22 mouse cellular contexts compared by ENCODE assay signal in genomic region chr1:182941921-182942320, GRCm38 (mm10). TPM values are rescaled to one million over a fixed set of nuclear protein-coding genes. Genes with fewer than 3 reads are reported as not detected.
DNase-seq lines count a peak whose midpoint lies in the region; ATAC-seq and TF ChIP-seq lines count a peak whose summit lies in the region.
"Had no signal": no experiment of that assay in that cellular context is flagged by ENCODE, and none has a peak within 500 bp of the region (broad histone marks: within the 10 kb centered on the region; RNA-seq: fewer than 3 reads in every experiment).

No protein-coding gene starts in this region.

- DNase-seq in hindbrain, embryonic 14.5 days (ENCODE audit: low spot score): no peak
- peak; percentile 52 for DNase-seq in brain, embryonic 14.5 days (ENCODE audit: low read depth)
- DNase-seq in adrenal gland, postnatal 10 days: no peak
- DNase-seq: adrenal gland, adult 2 months; adrenal gland, postnatal 25 days; cerebellum, adult 18-20 months; cerebellum, adult 9-10 months; cerebellum, postnatal 14 days; gastrocnemius, postnatal 25 days had no signal

- H3K36me3 ChIP-seq in hindbrain, embryonic 15.5 days: no peaks in the 10 kb centered on the region
- H3K36me3 ChIP-seq in hindbrain, embryonic 14.5 days (replicated peaks; ENCODE audit: control insufficient read depth, insufficient read depth): no peaks in the 10 kb centered on the region
- no peaks in the 10 kb centered on the region for H3K36me3 ChIP-seq in midbrain, embryonic 15.5 days (replicated peaks)
- H3K36me3 ChIP-seq in midbrain, embryonic 16.5 days (ENCODE audit: control insufficient read depth, insufficient read depth, low read length): no peaks in the 10 kb centered on the region
- H3K36me3 ChIP-seq: forebrain, embryonic 10.5 days; hindbrain, embryonic 12.5 days had no signal

- TF ChIP-seq CTCF in brain, embryonic 14.5 days (IDR thresholded peaks at IDR 0.05; ENCODE audit: borderline replicate concordance, extremely low read depth, insufficient read depth, insufficient read length): no peak

- peaks cover 6% of the 10 kb centered on the region; the same call in 1 of the 2 replicates for H3K4me1 ChIP-seq in hindbrain, embryonic 15.5 days (replicated peaks)
- H3K4me1 ChIP-seq in hindbrain, embryonic 14.5 days (replicated peaks; ENCODE audit: control insufficient read depth, insufficient read depth, low read length): peaks cover 5% of the 10 kb centered on the region; the same call in 1 of the 2 replicates
- peaks cover 6% of the 10 kb centered on the region; the same call in 1 of the 2 replicates for H3K4me1 ChIP-seq in midbrain, embryonic 15.5 days
- peaks cover 3% of the 10 kb centered on the region for H3K4me1 ChIP-seq in midbrain, embryonic 16.5 days (ENCODE audit: control insufficient read depth, insufficient read depth, low read length)

- TF ChIP-seq POLR2A in brain, embryonic 14.5 days (IDR thresholded peaks at IDR 0.05; ENCODE audit: borderline replicate concordance, extremely low read depth, insufficient read depth, insufficient read length, poor library complexity, severe bottlenecking): no peak

- H3K4me3 ChIP-seq in hindbrain, embryonic 15.5 days: no peak overlapping the region
- H3K4me3 ChIP-seq in hindbrain, embryonic 14.5 days (replicated peaks; ENCODE audit: low read length): no peak overlapping the region
- no peak overlapping the region for H3K4me3 ChIP-seq in midbrain, embryonic 15.5 days
- H3K4me3 ChIP-seq in midbrain, embryonic 16.5 days (ENCODE audit: low read depth, low read length): no peak overlapping the region
- H3K4me3 ChIP-seq: forebrain, embryonic 10.5 days; hindbrain, embryonic 12.5 days had no signal

- 53% methylated on average over 2 of the region's 2 CpGs for WGBS in hindbrain, embryonic 15.5 days
- WGBS in hindbrain, embryonic 14.5 days: 56% methylated on average over 2 of the region's 2 CpGs
- WGBS in midbrain, embryonic 15.5 days: 62% methylated on average over 2 of the region's 2 CpGs
- WGBS in midbrain, embryonic 16.5 days: 74% methylated on average over 2 of the region's 2 CpGs

- no peaks in the 10 kb centered on the region for H3K27me3 ChIP-seq in hindbrain, embryonic 15.5 days
- H3K27me3 ChIP-seq in hindbrain, embryonic 14.5 days (ENCODE audit: control insufficient read depth, insufficient read depth, low read length): no peaks in the 10 kb centered on the region
- no peaks in the 10 kb centered on the region for H3K27me3 ChIP-seq in midbrain, embryonic 15.5 days (replicated peaks)
- no peaks in the 10 kb centered on the region for H3K27me3 ChIP-seq in midbrain, embryonic 16.5 days (ENCODE audit: control insufficient read depth, insufficient read depth, low read depth, low read length)
- H3K27me3 ChIP-seq: hindbrain, embryonic 12.5 days had no signal

- H3K9me3 ChIP-seq in hindbrain, embryonic 15.5 days: no peaks in the 10 kb centered on the region
- H3K9me3 ChIP-seq in hindbrain, embryonic 14.5 days (ENCODE audit: control insufficient read depth, low read length): no peaks in the 10 kb centered on the region
- H3K9me3 ChIP-seq in midbrain, embryonic 15.5 days: no peaks in the 10 kb centered on the region
- no peaks in the 10 kb centered on the region for H3K9me3 ChIP-seq in midbrain, embryonic 16.5 days (replicated peaks; ENCODE audit: control insufficient read depth, low read length, poor library complexity, severe bottlenecking)
- H3K9me3 ChIP-seq: forebrain, embryonic 10.5 days; hindbrain, embryonic 12.5 days had no signal

- H3K27ac ChIP-seq in hindbrain, embryonic 15.5 days (replicated peaks): no peak overlapping the region
- H3K27ac ChIP-seq in hindbrain, embryonic 14.5 days: no peak overlapping the region
- no peak overlapping the region for H3K27ac ChIP-seq in midbrain, embryonic 15.5 days
- no peak overlapping the region for H3K27ac ChIP-seq in midbrain, embryonic 16.5 days (ENCODE audit: low read length)
- H3K27ac ChIP-seq: forebrain, embryonic 10.5 days; hindbrain, embryonic 12.5 days; hindbrain, postnatal 0 days had no signal

- H3K4me2 ChIP-seq in hindbrain, embryonic 15.5 days: no peak overlapping the region
- no peak overlapping the region for H3K4me2 ChIP-seq in hindbrain, embryonic 14.5 days (replicated peaks)
- no peak overlapping the region for H3K4me2 ChIP-seq in midbrain, embryonic 15.5 days
- no peak overlapping the region for H3K4me2 ChIP-seq in midbrain, embryonic 16.5 days (ENCODE audit: low read length)
- H3K4me2 ChIP-seq: heart, embryonic 11.5 days; hindbrain, embryonic 12.5 days had no signal

- 0 out of 2 replicates have a peak, but pooled peaks have one; percentile 23 for ATAC-seq in hindbrain, embryonic 15.5 days (ENCODE audit: low FRiP score, low read depth)
- no peak for ATAC-seq in hindbrain, embryonic 14.5 days (ENCODE audit: low FRiP score)
- peak; percentile 48; the same call in 1 of the 2 replicates for ATAC-seq in midbrain, embryonic 15.5 days (replicated peaks)
- no peak for ATAC-seq in midbrain, embryonic 16.5 days
- ATAC-seq: CD4-positive, CD25-positive, alpha-beta regulatory T cell, adult 4 months; forebrain, embryonic 14.5 days; hindbrain, postnatal 0 days; inflammation-experienced regulatory T-cells, adult 6 months had no signal

- no peak overlapping the region for H3K9ac ChIP-seq in hindbrain, embryonic 15.5 days
- H3K9ac ChIP-seq in hindbrain, embryonic 14.5 days: no peak overlapping the region
- H3K9ac ChIP-seq in midbrain, embryonic 15.5 days: no peak overlapping the region
- no peak overlapping the region for H3K9ac ChIP-seq in midbrain, embryonic 16.5 days (ENCODE audit: low read depth, low read length)
- H3K9ac ChIP-seq: hindbrain, embryonic 12.5 days had no signal

RNA-seq across cellular contexts. Expression of gene Tlr5, which starts 12.7 kb away (rescaled TPM):
- 0.22 and 0.31 TPM in 2 replicates for polyA plus RNA-seq in hindbrain, embryonic 15.5 days (2015; fragmentation: Nextera tagmentation; extraction: Ambion mirVana)
- 0.21 and 0.33 TPM in 2 replicates for polyA plus RNA-seq in hindbrain, embryonic 14.5 days (2014; fragmentation: Nextera tagmentation; extraction: Ambion mirVana)
- 0.17 and 0.45 TPM in 2 replicates for polyA plus RNA-seq in midbrain, embryonic 15.5 days (2015; fragmentation: Nextera tagmentation; extraction: Ambion mirVana)
- 0.06 and 0.20 TPM in 2 replicates for polyA plus RNA-seq in midbrain, embryonic 16.5 days (2015; fragmentation: Nextera tagmentation; extraction: Ambion mirVana)
- polyA plus RNA-seq in brain, embryonic 14.5 days (2012; rRNA removed): 0.61 and 0.64 TPM in 2 replicates
- total RNA-seq in adrenal gland, postnatal 10 days (2021): 1 to 10 TPM; 1.6 to 2.4 TPM
- total RNA-seq: hematopoietic stem cell, adult 5-6 weeks; MEL had no signal
- polyA plus RNA-seq: C2C12; inflammation-experienced regulatory T-cells, adult 6 months had no signal

Comparison
In these comparisons a context has a peak if more than half of its experiments do, and no peak if none do; other contexts are left out.
1. ATAC-seq: peak in hindbrain, embryonic 15.5 days (single experiment) and midbrain, embryonic 15.5 days (single experiment); none in hindbrain, embryonic 14.5 days (single experiment) and midbrain, embryonic 16.5 days (single experiment).